Mouse (Mus musculus) kidney, embryonic 16.5 days (tissue): ENCODE results near the gene Etl4. TPM values are rescaled to one million over a fixed set of nuclear protein-coding genes. Genes with fewer than 3 reads are reported as not detected.

ENCODE experiments used
- ATAC-seq: fragments of 200-750 bp; cut with Nextera tagmentation; 2 replicates; pipeline ENCODE4 v1.8.0; 2017; ENCODE audit warnings: moderate TSS enrichment; ENCODE audit not compliant: low FRiP score, low TSS enrichment
- H3K27ac ChIP-seq: fragments of 300-500 bp; sonication (generic); 2 replicates; pipeline ENCODE4 v1.5.1; 2014; ENCODE audit warnings: low read length
- H3K27me3 ChIP-seq: fragments of 300-500 bp; sonication (generic); 2 replicates; pipeline ENCODE4 v1.6.1; 2014; ENCODE audit warnings: low read length, control low read depth, mixed read lengths; ENCODE audit not compliant: insufficient read depth
- H3K36me3 ChIP-seq: fragments of 300-500 bp; sonication (generic); 2 replicates; pipeline ENCODE4 v1.6.1; 2014; ENCODE audit warnings: low read length, control low read depth, mixed read lengths; ENCODE audit not compliant: insufficient read depth
- H3K4me1 ChIP-seq: fragments of 300-500 bp; sonication (generic); 2 replicates; pipeline ENCODE4 v1.6.1; 2014; ENCODE audit warnings: low read length, control low read depth, mixed read lengths; ENCODE audit not compliant: insufficient read depth
- H3K4me2 ChIP-seq: fragments of 300-500 bp; sonication (generic); replicated peaks from 2 replicates; pipeline ENCODE4 v1.6.1; 2014; ENCODE audit warnings: low read depth, low read length
- H3K4me3 ChIP-seq: fragments of 300-500 bp; sonication (generic); 2 replicates; pipeline ENCODE4 v1.5.1; 2014; ENCODE audit warnings: mild to moderate bottlenecking, low read length
- H3K9ac ChIP-seq: fragments of 300-500 bp; sonication (generic); replicated peaks from 2 replicates; pipeline ENCODE4 v1.6.1; 2014; ENCODE audit warnings: low read length
- H3K9me3 ChIP-seq: fragments of 300-500 bp; sonication (generic); 2 replicates; pipeline ENCODE4 v1.6.1; 2016; ENCODE audit warnings: low read length, control low read depth
- WGBS: fragments of 180-500 bp; shearing (Covaris S2); extraction: QIAGEN DNeasy Blood & Tissue Kit; methylation state at CpG from one replicate; pipeline ENCODE4 v1.1.7; 2014; 5-methylcytosine and 5-hydroxymethylcytosine counted together
- polyA plus RNA-seq: library from polyadenylated mRNA; unstranded; fragments of >200 nt; fragmentation: Nextera tagmentation; extraction: Ambion mirVana; gene quantifications from 2 replicates; pipeline ENCODE4 v1.2.1, GENCODE M21; 2015

Etl4 gene
- polyA plus RNA-seq, 1 experiment from 2014 or later: 56.8 TPM

- 88% methylated on average over 4 of the region's 4 CpGs for WGBS
- no peak for ATAC-seq
- no peaks in the 10 kb centered on the region for H3K36me3 ChIP-seq
- H3K27ac ChIP-seq: peak overlapping the region; percentile 38; the same call in 1 of the 2 replicates
- H3K4me1 ChIP-seq: peaks cover 33% of the 10 kb centered on the region
- no peaks in the 10 kb centered on the region; the same call in 1 of the 2 replicates for H3K9me3 ChIP-seq
- H3K27me3 ChIP-seq: no peaks in the 10 kb centered on the region
- H3K9ac ChIP-seq: no peak overlapping the region
- H3K4me2 ChIP-seq: no peak overlapping the region
- no peak overlapping the region for H3K4me3 ChIP-seq
Observed at GRCm38 (mm10) chr2:20414856-20415255, 505.3 kb downstream of the Etl4 start.

- no peak overlapping the region for H3K4me3 ChIP-seq
- no peak overlapping the region for H3K4me2 ChIP-seq
- 13% methylated on average over 8 of the region's 8 CpGs for WGBS
- H3K27me3 ChIP-seq: no peaks in the 10 kb centered on the region
- ATAC-seq: peak; percentile 87
- no peak overlapping the region for H3K9ac ChIP-seq
- no peaks in the 10 kb centered on the region for H3K36me3 ChIP-seq
- peak overlapping the region; percentile 82 for H3K27ac ChIP-seq
- no peaks in the 10 kb centered on the region for H3K9me3 ChIP-seq
- H3K4me1 ChIP-seq: peaks cover 41% of the 10 kb centered on the region
Observed at GRCm38 (mm10) chr2:20416934-20417614, 507.5 kb downstream of the Etl4 start.

- Histone ChIP-seq H3K4me3 (no peak overlapping the region), H3K9ac (no peak overlapping the region), H3K4me1 (peaks cover 44% of the 10 kb centered on the region), H3K27me3 (no peaks in the 10 kb centered on the region), H3K27ac (peak overlapping the region; percentile 82), H3K4me2 (no peak overlapping the region), H3K9me3 (no peaks in the 10 kb centered on the region), H3K36me3 (no peaks in the 10 kb centered on the region)
- 62% methylated on average over 6 of the region's 6 CpGs for WGBS
- ATAC-seq: no peak
Observed at GRCm38 (mm10) chr2:20417998-20418397, 508.4 kb downstream of the Etl4 start.

GRCm38 (mm10) chr2:20419975-20420374, 510.4 kb downstream of the Etl4 start:
- H3K9ac ChIP-seq: no peak overlapping the region
- peak; percentile 77; the same call in 1 of the 2 replicates for ATAC-seq
- peak overlapping the region; percentile 31 for H3K27ac ChIP-seq
- no peaks in the 10 kb centered on the region for H3K36me3 ChIP-seq
- peaks cover 44% of the 10 kb centered on the region for H3K4me1 ChIP-seq
- H3K27me3 ChIP-seq: no peaks in the 10 kb centered on the region
- WGBS: 15% methylated on average over 6 of the region's 6 CpGs
- H3K4me2 ChIP-seq: no peak overlapping the region
- no peaks in the 10 kb centered on the region for H3K9me3 ChIP-seq
- H3K4me3 ChIP-seq: no peak overlapping the region

- Histone ChIP-seq H3K27ac (peak overlapping the region; percentile 74), H3K36me3 (no peaks in the 10 kb centered on the region), H3K9ac (no peak overlapping the region), H3K4me2 (no peak overlapping the region), H3K4me1 (peaks cover 30% of the 10 kb centered on the region), H3K4me3 (no peak overlapping the region), H3K27me3 (no peaks in the 10 kb centered on the region), H3K9me3 (no peaks in the 10 kb centered on the region)
- 56% methylated on average over 4 of the region's 4 CpGs for whole genome bisulfite sequencing
- ATAC-seq: peak; percentile 33; the same call in 1 of the 2 replicates
Observed at GRCm38 (mm10) chr2:20422275-20422674, 512.7 kb downstream of the Etl4 start.

GRCm38 (mm10) chr2:20433656-20434055, 524.1 kb downstream of the Etl4 start:
- Histone ChIP-seq H3K27me3 (no peaks in the 10 kb centered on the region), H3K9me3 (no peaks in the 10 kb centered on the region), H3K9ac (no peak overlapping the region), H3K4me1 (no peaks in the 10 kb centered on the region), H3K4me2 (no peak overlapping the region), H3K4me3 (no peak overlapping the region), H3K36me3 (no peaks in the 10 kb centered on the region), H3K27ac (no peak overlapping the region)
- 83% methylated on average over 2 of the region's 2 CpGs for WGBS
- ATAC-seq: no peak

GRCm38 (mm10) chr2:20435530-20435929, 526.0 kb downstream of the Etl4 start:
- no peak overlapping the region for H3K27ac ChIP-seq
- H3K36me3 ChIP-seq: no peaks in the 10 kb centered on the region
- no peak overlapping the region for H3K4me3 ChIP-seq
- H3K4me2 ChIP-seq: no peak overlapping the region
- H3K4me1 ChIP-seq: no peaks in the 10 kb centered on the region
- no peaks in the 10 kb centered on the region for H3K9me3 ChIP-seq
- no peak overlapping the region for H3K9ac ChIP-seq
- WGBS: 90% methylated on average over 4 of the region's 4 CpGs
- no peaks in the 10 kb centered on the region for H3K27me3 ChIP-seq
- no peak for ATAC-seq

- Histone ChIP-seq H3K27me3 (no peaks in the 10 kb centered on the region), H3K9ac (no peak overlapping the region), H3K9me3 (no peaks in the 10 kb centered on the region), H3K36me3 (no peaks in the 10 kb centered on the region), H3K4me1 (peaks cover 35% of the 10 kb centered on the region), H3K27ac (peak overlapping the region; percentile 87), H3K4me3 (no peak overlapping the region), H3K4me2 (no peak overlapping the region)
- ATAC-seq: no peak
- WGBS: 75% methylated on average over 2 of the region's 2 CpGs
Observed at GRCm38 (mm10) chr2:20442731-20443130, 533.2 kb downstream of the Etl4 start.

- Histone ChIP-seq H3K4me3 (no peak overlapping the region), H3K36me3 (no peaks in the 10 kb centered on the region), H3K27me3 (no peaks in the 10 kb centered on the region), H3K4me1 (peaks cover 41% of the 10 kb centered on the region), H3K9me3 (no peaks in the 10 kb centered on the region), H3K9ac (peak overlapping the region; percentile 58), H3K4me2 (peak overlapping the region; percentile 12; the same call in 1 of the 2 replicates), H3K27ac (peak overlapping the region; percentile 95)
- peak; percentile 62 for ATAC-seq
- 20% methylated on average over 10 of the region's 10 CpGs for WGBS
Observed at GRCm38 (mm10) chr2:20443671-20444440, 534.3 kb downstream of the Etl4 start.
